Mouse (Mus musculus): ENCODE data around the gene Lag3.

DNA sequence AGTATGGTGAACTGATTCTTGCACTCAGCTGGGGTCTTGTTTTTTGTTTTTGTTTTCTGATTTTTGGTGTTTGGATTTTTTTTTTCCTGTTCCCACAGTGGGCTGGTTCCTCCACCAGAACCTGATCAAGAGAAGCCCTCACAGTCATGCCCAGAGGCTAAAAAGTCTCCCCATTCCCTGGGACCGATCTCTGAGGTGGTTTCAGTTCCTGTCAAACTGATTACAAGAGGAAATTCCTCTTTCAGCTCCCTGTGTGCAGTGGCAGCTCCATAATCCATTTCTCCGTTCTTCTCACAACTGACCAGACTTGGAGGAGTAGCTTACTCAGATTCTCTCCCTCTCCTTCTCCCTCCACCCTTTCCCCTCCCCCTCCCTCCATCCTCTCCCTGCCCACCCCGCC, 37.2 kb downstream of the Lag3 start:
- no peak for TF ChIP-seq POLR2A (IDR thresholded peaks at IDR 0.05; ENCODE audit: borderline replicate concordance, insufficient read depth, low read length)
- TF ChIP-seq CTCF (IDR thresholded peaks at IDR 0.05; ENCODE audit: borderline replicate concordance, insufficient read depth, low read depth, low read length) = no peak

All from cerebellum, adult 2 months (tissue).